Mouse (Mus musculus): Measurements from ENCODE around the gene Fzd7.
"Not testable (repeated sequence)": the region's sequence is repeated elsewhere in the genome, so short reads cannot be mapped to it uniquely, and the experiment has no call there.

The Fzd7 gene

GRCm38 (mm10) chr1:59482331-59482695 is at the start of gene Fzd7:
TSS of gene Fzd7 (plus strand) at chr1:59482424.
- Histone ChIP-seq H3K27me3 (ENCODE audit: control insufficient read depth, insufficient read depth, low read length, poor library complexity, severe bottlenecking) (no peaks in the 10 kb centered on the region), H3K36me3 (ENCODE audit: control insufficient read depth, insufficient read depth, low read length, poor library complexity, severe bottlenecking) (no peaks in the 10 kb centered on the region)
- DNase-seq (ENCODE audit: low read depth, low spot score): no peak

- Histone ChIP-seq H3K27me3 (ENCODE audit: control insufficient read depth, insufficient read depth, low read length, poor library complexity, severe bottlenecking) (no peaks in the 10 kb centered on the region), H3K36me3 (ENCODE audit: control insufficient read depth, insufficient read depth, low read length, poor library complexity, severe bottlenecking) (no peaks in the 10 kb centered on the region)
- no peak for DNase-seq (ENCODE audit: low read depth, low spot score)
These were observed 48.9 kb upstream of the Fzd7 start for GRCm38 (mm10) chr1:59433296-59433695.

- no peak for DNase-seq (ENCODE audit: low read depth, low spot score)
- no peaks in the 10 kb centered on the region for H3K27me3 ChIP-seq (ENCODE audit: control insufficient read depth, insufficient read depth, low read length, poor library complexity, severe bottlenecking)
- no peaks in the 10 kb centered on the region for H3K36me3 ChIP-seq (ENCODE audit: control insufficient read depth, insufficient read depth, low read length, poor library complexity, severe bottlenecking)
These were observed 48.2 kb upstream of the Fzd7 start for GRCm38 (mm10) chr1:59434071-59434470.

GRCm38 (mm10) chr1:59435270-59435669 is 47.0 kb upstream of the Fzd7 start:
- no peaks in the 10 kb centered on the region for H3K36me3 ChIP-seq (ENCODE audit: control insufficient read depth, insufficient read depth, low read length, poor library complexity, severe bottlenecking)
- no peaks in the 10 kb centered on the region for H3K27me3 ChIP-seq (ENCODE audit: control insufficient read depth, insufficient read depth, low read length, poor library complexity, severe bottlenecking)
- DNase-seq (ENCODE audit: low read depth, low spot score): no peak

- DNase-seq (ENCODE audit: low read depth, low spot score): no peak
- no peaks in the 10 kb centered on the region for H3K27me3 ChIP-seq (ENCODE audit: control insufficient read depth, insufficient read depth, low read length, poor library complexity, severe bottlenecking)
- H3K36me3 ChIP-seq (ENCODE audit: control insufficient read depth, insufficient read depth, low read length, poor library complexity, severe bottlenecking): no peaks in the 10 kb centered on the region
These were observed 45.9 kb upstream of the Fzd7 start for GRCm38 (mm10) chr1:59436321-59436720.

- no peaks in the 10 kb centered on the region for H3K27me3 ChIP-seq (ENCODE audit: control insufficient read depth, insufficient read depth, low read length, poor library complexity, severe bottlenecking)
- H3K36me3 ChIP-seq (ENCODE audit: control insufficient read depth, insufficient read depth, low read length, poor library complexity, severe bottlenecking): no peaks in the 10 kb centered on the region
- no peak for DNase-seq (ENCODE audit: low read depth, low spot score)
These were observed 44.3 kb upstream of the Fzd7 start for GRCm38 (mm10) chr1:59437927-59438326.

- Histone ChIP-seq H3K36me3 (ENCODE audit: control insufficient read depth, insufficient read depth, low read length, poor library complexity, severe bottlenecking) (no peaks in the 10 kb centered on the region), H3K27me3 (ENCODE audit: control insufficient read depth, insufficient read depth, low read length, poor library complexity, severe bottlenecking) (no peaks in the 10 kb centered on the region)
- no peak for DNase-seq (ENCODE audit: low read depth, low spot score)
These were observed 43.9 kb upstream of the Fzd7 start for GRCm38 (mm10) chr1:59438330-59438729.

GRCm38 (mm10) chr1:59439252-59439651 is 43.0 kb upstream of the Fzd7 start:
- Histone ChIP-seq H3K27me3 (ENCODE audit: control insufficient read depth, insufficient read depth, low read length, poor library complexity, severe bottlenecking) (no peaks in the 10 kb centered on the region), H3K36me3 (ENCODE audit: control insufficient read depth, insufficient read depth, low read length, poor library complexity, severe bottlenecking) (no peaks in the 10 kb centered on the region)
- DNase-seq (ENCODE audit: low read depth, low spot score): no peak

- DNase-seq (ENCODE audit: low read depth, low spot score): no peak
- H3K36me3 ChIP-seq (ENCODE audit: control insufficient read depth, insufficient read depth, low read length, poor library complexity, severe bottlenecking): no peaks in the 10 kb centered on the region
- no peaks in the 10 kb centered on the region for H3K27me3 ChIP-seq (ENCODE audit: control insufficient read depth, insufficient read depth, low read length, poor library complexity, severe bottlenecking)
These were observed 42.3 kb upstream of the Fzd7 start for GRCm38 (mm10) chr1:59439941-59440340.

GRCm38 (mm10) chr1:59442721-59443120 is 39.5 kb upstream of the Fzd7 start:
- DNase-seq (ENCODE audit: low read depth, low spot score); H3K36me3 ChIP-seq (ENCODE audit: control insufficient read depth, insufficient read depth, low read length, poor library complexity, severe bottlenecking); H3K27me3 ChIP-seq (ENCODE audit: control insufficient read depth, insufficient read depth, low read length, poor library complexity, severe bottlenecking): not testable (repeated sequence)

- Histone ChIP-seq H3K36me3 (ENCODE audit: control insufficient read depth, insufficient read depth, low read length, poor library complexity, severe bottlenecking) (no peaks in the 10 kb centered on the region), H3K27me3 (ENCODE audit: control insufficient read depth, insufficient read depth, low read length, poor library complexity, severe bottlenecking) (no peaks in the 10 kb centered on the region)
- no peak for DNase-seq (ENCODE audit: low read depth, low spot score)
These were observed 38.0 kb upstream of the Fzd7 start for GRCm38 (mm10) chr1:59444127-59444660.

GRCm38 (mm10) chr1:59445242-59445641 is 37.0 kb upstream of the Fzd7 start:
- no peaks in the 10 kb centered on the region for H3K27me3 ChIP-seq (ENCODE audit: control insufficient read depth, insufficient read depth, low read length, poor library complexity, severe bottlenecking)
- no peaks in the 10 kb centered on the region for H3K36me3 ChIP-seq (ENCODE audit: control insufficient read depth, insufficient read depth, low read length, poor library complexity, severe bottlenecking)
- no peak for DNase-seq (ENCODE audit: low read depth, low spot score)

- no peaks in the 10 kb centered on the region for H3K27me3 ChIP-seq (ENCODE audit: control insufficient read depth, insufficient read depth, low read length, poor library complexity, severe bottlenecking)
- DNase-seq (ENCODE audit: low read depth, low spot score): no peak
- H3K36me3 ChIP-seq (ENCODE audit: control insufficient read depth, insufficient read depth, low read length, poor library complexity, severe bottlenecking): no peaks in the 10 kb centered on the region
These were observed 33.5 kb upstream of the Fzd7 start for GRCm38 (mm10) chr1:59448497-59449270.

GRCm38 (mm10) chr1:59449423-59449822 is 32.8 kb upstream of the Fzd7 start:
- H3K27me3 ChIP-seq (ENCODE audit: control insufficient read depth, insufficient read depth, low read length, poor library complexity, severe bottlenecking): no peaks in the 10 kb centered on the region
- DNase-seq (ENCODE audit: low read depth, low spot score): no peak
- no peaks in the 10 kb centered on the region for H3K36me3 ChIP-seq (ENCODE audit: control insufficient read depth, insufficient read depth, low read length, poor library complexity, severe bottlenecking)

GRCm38 (mm10) chr1:59450896-59451295 is 31.3 kb upstream of the Fzd7 start:
- Histone ChIP-seq H3K27me3 (ENCODE audit: control insufficient read depth, insufficient read depth, low read length, poor library complexity, severe bottlenecking) (no peaks in the 10 kb centered on the region), H3K36me3 (ENCODE audit: control insufficient read depth, insufficient read depth, low read length, poor library complexity, severe bottlenecking) (no peaks in the 10 kb centered on the region)
- no peak for DNase-seq (ENCODE audit: low read depth, low spot score)

- no peak for DNase-seq (ENCODE audit: low read depth, low spot score)
- Histone ChIP-seq H3K27me3 (ENCODE audit: control insufficient read depth, insufficient read depth, low read length, poor library complexity, severe bottlenecking) (no peaks in the 10 kb centered on the region), H3K36me3 (ENCODE audit: control insufficient read depth, insufficient read depth, low read length, poor library complexity, severe bottlenecking) (no peaks in the 10 kb centered on the region)
These were observed 30.6 kb upstream of the Fzd7 start for GRCm38 (mm10) chr1:59451584-59451983.

Measured in splenic B cell, adult 2 months (primary cell).